Mouse (Mus musculus): ENCODE measurements at regions not wholly inside any gene's neighbourhood (a gene's known extent, or its start where the extent isn't known, plus 50 kb on each side); places are given as distances from the start of the nearest gene placed in this dataset.

DNA sequence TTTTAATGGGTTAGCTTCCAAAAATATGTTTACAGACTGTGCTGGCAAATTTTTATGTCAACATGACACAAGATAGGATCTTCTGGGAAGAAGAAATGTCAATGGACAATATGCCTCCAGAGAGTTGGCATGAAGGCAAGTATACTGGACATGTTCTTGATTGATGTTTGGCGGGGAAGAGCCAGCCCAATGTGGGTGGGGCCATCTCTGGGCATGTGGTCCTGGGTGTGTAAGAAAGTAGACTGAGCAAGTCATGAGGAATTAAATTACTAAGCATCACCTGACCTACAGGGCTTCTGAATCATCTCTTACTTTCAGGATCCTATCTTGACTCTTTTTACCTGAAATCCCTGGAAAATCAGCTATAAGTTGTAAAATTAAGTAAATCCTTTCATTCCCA is 525.0 kb upstream of the Grm7 start:
- in situ Hi-C loops (cut with MboI, MseI) = loop anchor here in 1 of 2 experiments (10.0 kb wide), 1 partner anchor 796 kb away; no protein-coding TSS in a partner anchor

- in situ Hi-C loops (cut with MboI, MseI) = no loop called here
Measured at GRCm38 (mm10) chr6:110132271-110132670, 513.1 kb upstream of the Grm7 start.

- in situ Hi-C loops (cut with MboI, MseI) = no loop called here
Measured at GRCm38 (mm10) chr6:110133587-110133986, 511.8 kb upstream of the Grm7 start.

- in situ Hi-C loops (cut with MboI, MseI) = no loop called here
Measured at GRCm38 (mm10) chr6:110137043-110137650, 508.2 kb upstream of the Grm7 start.

GRCm38 (mm10) chr6:110139396-110139795 is 506.0 kb upstream of the Grm7 start:
- in situ Hi-C loops (cut with MboI, MseI) = no loop called here

GRCm38 (mm10) chr6:110168539-110168938 is 476.8 kb upstream of the Grm7 start:
- in situ Hi-C loops (cut with MboI, MseI) = no loop called here

DNA sequence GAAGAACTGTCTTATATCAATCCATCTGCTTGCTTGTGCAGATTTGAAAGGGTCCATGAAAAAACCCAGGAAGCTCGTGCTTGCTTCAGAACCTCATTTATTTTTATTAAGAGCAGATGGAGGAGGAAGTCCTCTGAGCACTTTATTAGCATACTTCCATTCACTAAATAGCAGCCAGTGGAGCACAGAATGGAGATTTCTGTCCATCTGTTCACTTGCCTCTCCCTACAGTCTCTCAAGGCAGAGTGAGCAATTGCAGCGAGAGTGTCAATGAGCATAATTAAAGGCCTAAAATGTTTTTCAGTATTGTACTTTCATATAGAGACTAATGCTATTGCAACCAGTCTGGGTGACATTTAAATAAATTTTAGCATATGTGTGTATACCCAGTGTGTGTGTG is 439.4 kb upstream of the Grm7 start:
- in situ Hi-C loops (cut with MboI, MseI) = no loop called here

GRCm38 (mm10) chr6:110208822-110209221 is 436.6 kb upstream of the Grm7 start:
- in situ Hi-C loops (cut with MboI, MseI) = no loop called here

DNA sequence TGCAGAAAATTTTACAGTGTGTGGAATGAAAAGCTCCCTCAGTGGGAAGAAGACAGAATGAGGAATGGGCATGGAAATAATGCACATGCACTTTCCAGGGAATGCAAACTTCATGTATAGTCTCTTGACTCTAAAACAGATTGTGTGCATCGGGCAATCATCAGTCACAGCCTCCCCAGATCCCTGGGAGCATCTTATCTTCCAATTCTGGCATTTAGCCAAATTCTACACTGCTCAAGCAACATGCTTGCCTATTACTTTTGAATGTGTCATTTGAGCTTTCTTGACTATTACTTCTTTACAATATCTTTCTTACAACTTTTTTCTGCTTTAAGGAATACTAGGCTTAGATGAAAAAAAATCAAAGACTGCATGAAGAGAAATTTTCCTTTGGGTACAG is 397.9 kb upstream of the Grm7 start:
- in situ Hi-C loops (cut with MboI, MseI) = no loop called here

DNA sequence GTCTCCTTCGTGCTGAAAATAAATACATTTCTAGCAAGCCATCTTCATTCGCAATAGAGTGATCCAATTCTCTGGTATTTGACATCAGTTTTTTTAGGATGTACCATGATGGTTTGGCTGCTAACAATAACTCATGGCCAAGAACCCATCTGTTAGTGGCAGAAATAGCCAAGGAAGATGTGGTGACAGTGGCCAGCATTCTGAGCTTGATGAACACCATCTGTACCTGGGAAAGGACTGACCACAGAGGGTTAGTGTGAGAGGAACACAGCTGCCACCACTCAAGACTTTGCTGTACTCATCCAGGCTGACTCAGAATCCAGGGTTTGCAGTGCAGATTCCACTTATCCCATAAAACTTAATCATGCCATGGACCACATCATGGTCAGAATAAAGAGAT is 348.8 kb upstream of the Grm7 start:
- in situ Hi-C loops (cut with MboI, MseI) = no loop called here
